Mouse (Mus musculus) heart, postnatal 0 days (tissue): ENCODE measurements around the gene Rbm8a. TPM values are rescaled to one million over a fixed set of nuclear protein-coding genes. Genes with fewer than 3 reads are reported as not detected.
"Not testable (repeated sequence)": the region's sequence is repeated elsewhere in the genome, so short reads cannot be mapped to it uniquely, and the experiment has no call there.

Source experiments
- ATAC-seq: fragments of 200-750 bp; cut with Nextera tagmentation; 2 replicates; pipeline ENCODE4 v1.8.0; 2017; ENCODE audit warnings: low read depth, moderate number of reproducible peaks, moderate library complexity; ENCODE audit not compliant: insufficient read depth
- DNase-seq: peaks from one replicate; pipeline ENCODE4 v3.0.0-alpha.2; 2016; ENCODE audit warnings: low spot score
- H3K27ac ChIP-seq: fragments of 300-500 bp; sonication (generic); 2 replicates; pipeline ENCODE4 v1.5.1; 2014; ENCODE audit warnings: low read depth, mild to moderate bottlenecking
- H3K27me3 ChIP-seq: fragments of 300-500 bp; sonication (generic); 2 replicates; pipeline ENCODE4 v1.6.1; 2014; ENCODE audit warnings: low read length, mixed read lengths; ENCODE audit not compliant: control insufficient read depth, insufficient read depth
- H3K36me3 ChIP-seq: fragments of 300-500 bp; sonication (generic); replicated peaks from 2 replicates; pipeline ENCODE4 v1.6.1; 2014; ENCODE audit warnings: low read length, mixed read lengths; ENCODE audit not compliant: control insufficient read depth, insufficient read depth
- H3K4me1 ChIP-seq: fragments of 300-500 bp; sonication (generic); 2 replicates; pipeline ENCODE4 v1.6.1; 2014; ENCODE audit warnings: antibody characterized with exemption; ENCODE audit not compliant: control insufficient read depth, insufficient read depth
- H3K4me2 ChIP-seq: fragments of 300-500 bp; sonication (generic); 2 replicates; pipeline ENCODE4 v1.6.1; 2014; ENCODE audit warnings: low read depth, mild to moderate bottlenecking, low read length, moderate library complexity
- H3K4me3 ChIP-seq: fragments of 300-500 bp; sonication (generic); 2 replicates; pipeline ENCODE4 v1.5.1; 2014; ENCODE audit warnings: low read depth, low read length
- H3K9ac ChIP-seq: fragments of 300-500 bp; sonication (generic); replicated peaks from 2 replicates; pipeline ENCODE4 v1.6.1; 2014; ENCODE audit warnings: low read depth, low read length, mixed read lengths
- H3K9me3 ChIP-seq: fragments of 300-500 bp; sonication (generic); replicated peaks from 2 replicates; pipeline ENCODE4 v1.6.1; 2016; ENCODE audit warnings: low read length; ENCODE audit not compliant: control insufficient read depth
- CTCF ChIP-seq: IDR thresholded peaks from 2 replicates; pipeline ENCODE4 v1.5.1; 2016; ENCODE audit warnings: antibody characterized with exemption, control low read depth, low read depth
- EP300 ChIP-seq: IDR thresholded peaks from 2 replicates; pipeline ENCODE4 v1.6.1; 2016; ENCODE audit warnings: antibody characterized with exemption, low read depth
- WGBS: fragments of 180-500 bp; shearing (Covaris S2); extraction: QIAGEN DNeasy Blood & Tissue Kit; methylation state at CpG from one replicate; pipeline ENCODE4 v1.1.7; 2014; 5-methylcytosine and 5-hydroxymethylcytosine counted together
- polyA plus RNA-seq: library from polyadenylated mRNA; unstranded; fragments of >200 nt; fragmentation: Nextera tagmentation; extraction: Ambion mirVana; gene quantifications from 2 replicates; pipeline ENCODE4 v1.2.1, GENCODE M21; 2015
- total RNA-seq: library from RNA; depleted of rRNA; stranded (reverse); fragments of >200 nt; gene quantifications from 2 replicates; pipeline ENCODE4 v1.2.3, GENCODE M21; 2014; ENCODE audit warnings: low replicate concordance

The Rbm8a gene
- total and polyA plus RNA-seq, 2 experiments from 2014 or later = 7.5 to 65.4 TPM

- TF ChIP-seq EP300 (no peak), CTCF (no peak)
Observed at GRCm38 (mm10) chr3:96647365-96647764, 17.6 kb downstream of the Rbm8a start.

GRCm38 (mm10) chr3:96660901-96661300 lies 31.2 kb downstream of the Rbm8a start:
- TF ChIP-seq EP300 (no peak), CTCF (no peak)
- Histone ChIP-seq H3K36me3 (no peaks in the 10 kb centered on the region), H3K27me3 (no peaks in the 10 kb centered on the region), H3K4me3 (no peak overlapping the region), H3K4me1 (no peaks in the 10 kb centered on the region), H3K27ac (no peak overlapping the region), H3K9me3 (no peaks in the 10 kb centered on the region), H3K9ac (no peak overlapping the region), H3K4me2 (no peak overlapping the region)
- DNase-seq (no peak), ATAC-seq (no peak)
- 68% methylated on average over 2 of the region's 2 CpGs for WGBS

More at GRCm38 (mm10) chr3:96647365-96647764, 17.6 kb downstream of the Rbm8a start:
- Histone ChIP-seq H3K36me3 (peaks cover 17% of the 10 kb centered on the region), H3K4me3 (no peak overlapping the region), H3K4me1 (no peaks in the 10 kb centered on the region), H3K9me3 (no peaks in the 10 kb centered on the region), H3K27ac (no peak overlapping the region), H3K9ac (no peak overlapping the region), H3K27me3 (no peaks in the 10 kb centered on the region), H3K4me2 (no peak overlapping the region)
- 83% methylated on average over 3 of the region's 3 CpGs for WGBS
- DNase-seq (no peak), ATAC-seq (no peak)

GRCm38 (mm10) chr3:96662731-96663316 lies 33.1 kb downstream of the Rbm8a start:
- ATAC-seq = no peak
- H3K4me1 ChIP-seq = no peaks in the 10 kb centered on the region
- H3K9ac ChIP-seq = no peak overlapping the region
- H3K4me2 ChIP-seq = no peak overlapping the region
- WGBS = 50% methylated on average over 8 of the region's 8 CpGs
- H3K36me3 ChIP-seq = no peaks in the 10 kb centered on the region
- no peaks in the 10 kb centered on the region for H3K27me3 ChIP-seq
- H3K9me3 ChIP-seq = no peaks in the 10 kb centered on the region
- H3K27ac ChIP-seq = no peak overlapping the region
- DNase-seq = no peak
- H3K4me3 ChIP-seq = no peak overlapping the region
- TF ChIP-seq CTCF (no peak), EP300 (no peak)

- Histone ChIP-seq H3K4me2 (peak overlapping the region; percentile 52), H3K27ac (no peak overlapping the region), H3K4me1 (no peaks in the 10 kb centered on the region), H3K9me3 (no peaks in the 10 kb centered on the region), H3K36me3 (no peaks in the 10 kb centered on the region), H3K9ac (no peak overlapping the region), H3K4me3 (peak overlapping the region; percentile 18; the same call in 1 of the 2 replicates), H3K27me3 (no peaks in the 10 kb centered on the region)
- DNase-seq (peak; percentile 81), ATAC-seq (peak; percentile 75)
- TF ChIP-seq CTCF (peak; percentile 73), EP300 (no peak)
- WGBS = 4% methylated on average over 18 of the region's 18 CpGs
Observed at GRCm38 (mm10) chr3:96663432-96664239, 33.9 kb downstream of the Rbm8a start.

- not testable (repeated sequence) for H3K4me2 ChIP-seq, DNase-seq, H3K9me3 ChIP-seq, H3K36me3 ChIP-seq, H3K9ac ChIP-seq, H3K4me3 ChIP-seq, ATAC-seq, H3K4me1 ChIP-seq, H3K27ac ChIP-seq, H3K27me3 ChIP-seq
- 81% methylated on average over 7 of the region's 7 CpGs for WGBS
Observed at GRCm38 (mm10) chr3:96665732-96666363, 36.1 kb downstream of the Rbm8a start.
